8 mouse cellular contexts compared by ENCODE assay signal in the genomic region with DNA sequence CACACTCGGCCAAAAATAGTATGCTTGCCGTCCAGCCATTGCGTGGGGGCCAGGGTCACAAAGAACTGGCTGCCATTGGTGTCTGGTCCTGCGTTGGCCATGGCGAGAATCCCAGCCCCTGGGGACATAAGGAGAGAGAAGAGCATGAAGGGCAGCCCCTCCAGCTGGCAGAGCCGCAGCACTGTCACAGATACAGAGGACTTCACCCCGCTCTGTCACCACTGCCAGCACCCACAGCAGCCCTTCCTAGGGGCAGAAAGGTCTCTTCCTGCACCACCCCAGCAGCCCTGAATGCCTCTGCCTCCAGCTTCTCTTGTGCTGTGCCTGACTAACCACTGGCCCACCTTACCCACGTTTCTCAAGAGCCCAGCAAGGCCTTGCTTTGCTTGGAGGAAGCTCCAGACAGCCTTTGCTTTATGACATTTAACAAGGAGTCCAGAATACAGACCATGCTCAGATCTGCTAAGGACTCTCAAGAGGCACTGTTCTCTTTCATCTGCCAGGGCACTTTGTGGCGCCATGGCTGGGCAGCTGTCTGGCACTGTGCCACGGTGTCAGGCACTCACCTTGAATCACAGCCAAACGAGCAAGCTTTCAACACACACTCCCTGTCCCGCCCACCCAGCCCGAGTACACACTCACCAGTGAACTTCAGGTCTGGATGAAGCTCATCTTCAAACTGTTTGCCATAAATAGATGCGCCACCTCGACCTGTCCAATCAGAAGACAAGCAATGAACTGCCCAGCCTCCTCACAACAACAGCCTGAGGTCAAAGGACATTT. TPM values are rescaled to one million over a fixed set of nuclear protein-coding genes. Genes with fewer than 3 reads are reported as not detected.
DNase-seq lines count a peak whose midpoint lies in the region; ATAC-seq and TF ChIP-seq lines count a peak whose summit lies in the region.

No protein-coding gene starts in this region.

- no peaks in the 10 kb centered on the region for H3K9me3 ChIP-seq in heart, embryonic 12.5 days (replicated peaks)
- H3K9me3 ChIP-seq in limb, embryonic 15.5 days = no peaks in the 10 kb centered on the region

- H3K27ac ChIP-seq in gastrocnemius, adult 2 months = peak overlapping the region; percentile 46; the same call in 1 of the 2 replicates
- peak overlapping the region; percentile 89 for H3K27ac ChIP-seq in heart, embryonic 12.5 days (ENCODE audit: poor library complexity, severe bottlenecking)
- no peak overlapping the region for H3K27ac ChIP-seq in limb, embryonic 15.5 days

- 49% methylated on average over 15 of the region's 15 CpGs for WGBS in heart, embryonic 12.5 days
- WGBS in limb, embryonic 15.5 days = 60% methylated on average over 15 of the region's 15 CpGs

- no peaks in the 10 kb centered on the region for H3K27me3 ChIP-seq in heart, embryonic 12.5 days (replicated peaks)
- no peaks in the 10 kb centered on the region for H3K27me3 ChIP-seq in limb, embryonic 15.5 days

- peaks cover 54% of the 10 kb centered on the region for H3K36me3 ChIP-seq in heart, embryonic 12.5 days
- H3K36me3 ChIP-seq in limb, embryonic 15.5 days = peaks cover 51% of the 10 kb centered on the region

- TF ChIP-seq CTCF in gastrocnemius, adult 2 months (IDR thresholded peaks at IDR 0.05) = no peak

- no peak overlapping the region for H3K4me3 ChIP-seq in gastrocnemius, adult 2 months
- no peak overlapping the region for H3K4me3 ChIP-seq in heart, embryonic 12.5 days
- no peak overlapping the region for H3K4me3 ChIP-seq in limb, embryonic 15.5 days

- H3K4me1 ChIP-seq in heart, embryonic 12.5 days (replicated peaks) = peaks cover 89% of the 10 kb centered on the region
- H3K4me1 ChIP-seq in limb, embryonic 15.5 days = peaks cover 28% of the 10 kb centered on the region

- ATAC-seq in heart, embryonic 12.5 days (ENCODE audit: insufficient number of reproducible peaks, low FRiP score) = peak; percentile 60
- peak; percentile 38; the same call in 1 of the 2 replicates for ATAC-seq in limb, embryonic 15.5 days (ENCODE audit: insufficient number of reproducible peaks, low FRiP score, low TSS enrichment, low read depth)
- no peak for ATAC-seq in megakaryocyte-erythroid progenitor cell, adult 5-6 weeks (replicated peaks; ENCODE audit: low FRiP score, low TSS enrichment, poor library complexity, severe bottlenecking)

- peak overlapping the region; percentile 33 for H3K4me2 ChIP-seq in heart, embryonic 12.5 days
- no peak overlapping the region for H3K4me2 ChIP-seq in limb, embryonic 15.5 days

- intact Hi-C loops in gastrocnemius, adult 2 months (cut with DNase I) = no loop called here

- peak overlapping the region; percentile 37; the same call in 1 of the 2 replicates for H3K9ac ChIP-seq in heart, embryonic 12.5 days
- no peak overlapping the region for H3K9ac ChIP-seq in limb, embryonic 15.5 days

- DNase-seq in gastrocnemius, adult 2 months = peak; percentile 68
- no peak for DNase-seq in gastrocnemius, adult 8-10 months (ENCODE audit: low spot score in 2 of 2)
- DNase-seq in adrenal gland, adult 18-20 months (ENCODE audit: low spot score in 2 of 2) = peak; percentile 75 to 82
- DNase-seq in c-Kit-positive CD71-positive TER-119-positive erythroid progenitor cells, embryonic 14.5 days (ENCODE audit: low spot score) = no peak
- DNase-seq in right cerebral cortex, postnatal 25 days = no peak

RNA-seq across cellular contexts. Expression of gene Ppil1, which starts 12.2 kb away (rescaled TPM):
- total RNA-seq in gastrocnemius, adult 2 months (2021) = 1 to 10 TPM; 5.1 to 7.3 TPM
- total RNA-seq in gastrocnemius, adult 8-10 months (2022) = 1 to 10 TPM; 4.8 to 8.3 (median 6.7) TPM
- total RNA-seq in adrenal gland, adult 18-20 months (2021) = 10 to 100 TPM; 21.3 to 22.4 TPM
- polyA plus RNA-seq in heart, embryonic 12.5 days (2016; fragmentation: Nextera tagmentation; extraction: Ambion mirVana) = 101 and 112 TPM in 2 replicates
- polyA plus RNA-seq in limb, embryonic 15.5 days (2015; fragmentation: Nextera tagmentation; extraction: Ambion mirVana) = 130 and 132 TPM in 2 replicates
- total RNA-seq in megakaryocyte-erythroid progenitor cell, adult 5-6 weeks (2014; fragmentation: Nextera tagmentation) = 80.9 and 99.0 TPM in 2 replicates
- total RNA-seq in megakaryocyte-erythroid progenitor cell, adult 5-6 weeks (2017) = 82.9 and 105 TPM in 2 replicates

RNA-seq across cellular contexts. Expression of gene Cpne5, which starts 13.8 kb away (rescaled TPM):
- total RNA-seq in gastrocnemius, adult 2 months (2021) = not detected
- total RNA-seq in gastrocnemius, adult 8-10 months (2022) = not detected
- total RNA-seq in adrenal gland, adult 18-20 months (2021) = under 1 TPM; 0.33 to 0.35 TPM
- polyA plus RNA-seq in heart, embryonic 12.5 days (2016; fragmentation: Nextera tagmentation; extraction: Ambion mirVana) = 20.4 and 24.1 TPM in 2 replicates
- 15.0 and 15.4 TPM in 2 replicates for polyA plus RNA-seq in limb, embryonic 15.5 days (2015; fragmentation: Nextera tagmentation; extraction: Ambion mirVana)
- total RNA-seq in megakaryocyte-erythroid progenitor cell, adult 5-6 weeks (2014; fragmentation: Nextera tagmentation) = 0.17 TPM in 1 of 2 replicates, not detected in the other
- 0.38 TPM in 1 of 2 replicates, not detected in the other for total RNA-seq in megakaryocyte-erythroid progenitor cell, adult 5-6 weeks (2017)

RNA-seq across cellular contexts. Expression of gene BC004004, which starts 16.8 kb away (rescaled TPM):
- total RNA-seq in gastrocnemius, adult 2 months (2021) = 100 to 1,000 TPM; 110 to 121 TPM
- 100 to 1,000 TPM; 107 to 140 (median 126) TPM for total RNA-seq in gastrocnemius, adult 8-10 months (2022)
- total RNA-seq in adrenal gland, adult 18-20 months (2021) = 100 to 1,000 TPM; 111 to 147 TPM
- 80.0 and 87.6 TPM in 2 replicates for polyA plus RNA-seq in heart, embryonic 12.5 days (2016; fragmentation: Nextera tagmentation; extraction: Ambion mirVana)
- 84.1 and 95.5 TPM in 2 replicates for polyA plus RNA-seq in limb, embryonic 15.5 days (2015; fragmentation: Nextera tagmentation; extraction: Ambion mirVana)
- 81.8 and 82.3 TPM in 2 replicates for total RNA-seq in megakaryocyte-erythroid progenitor cell, adult 5-6 weeks (2014; fragmentation: Nextera tagmentation)
- 60.4 and 66.0 TPM in 2 replicates for total RNA-seq in megakaryocyte-erythroid progenitor cell, adult 5-6 weeks (2017)

Comparison
In these comparisons a context has a peak if more than half of its experiments do, and no peak if none do; other contexts are left out.
1. DNase-seq: peak in gastrocnemius, adult 2 months (single experiment) and adrenal gland, adult 18-20 months (2 of 2); none in gastrocnemius, adult 8-10 months (0 of 2), c-Kit-positive CD71-positive TER-119-positive erythroid progenitor cells, embryonic 14.5 days (single experiment) and right cerebral cortex, postnatal 25 days (single experiment).